Mouse (Mus musculus): ENCODE data around the gene Ccdc162. TPM values are rescaled to one million over a fixed set of nuclear protein-coding genes. Genes with fewer than 3 reads are reported as not detected.

Ccdc162 gene
- polyA plus RNA-seq, 1 experiment, result 5.1 TPM

Other genes starting within 250 kb of the Ccdc162 start
- 15.1 and 19.9 TPM in 2 replicates for gene Mical1, start 240.3 kb downstream of the Ccdc162 start, polyA plus RNA-seq (2012; rRNA removed)
- gene Smpd2, start 226.3 kb downstream of the Ccdc162 start, polyA plus RNA-seq (2012; rRNA removed), result 80.8 and 84.8 TPM in 2 replicates
- 1.4 and 2.0 TPM in 2 replicates for gene Ppil6, start 226.2 kb downstream of the Ccdc162 start, polyA plus RNA-seq (2012; rRNA removed)
- 181 and 216 TPM in 2 replicates for gene Cd164, start 197.2 kb downstream of the Ccdc162 start, polyA plus RNA-seq (2012; rRNA removed)
- 1.9 and 2.3 TPM in 2 replicates for gene Cep57l1, start 93.2 kb upstream of the Ccdc162 start, polyA plus RNA-seq (2012; rRNA removed)
- 22.2 and 24.0 TPM in 2 replicates for gene Sesn1, start 93.3 kb upstream of the Ccdc162 start, polyA plus RNA-seq (2012; rRNA removed)